ENCODE assay signal across 7 mouse cellular contexts in the genomic region with DNA sequence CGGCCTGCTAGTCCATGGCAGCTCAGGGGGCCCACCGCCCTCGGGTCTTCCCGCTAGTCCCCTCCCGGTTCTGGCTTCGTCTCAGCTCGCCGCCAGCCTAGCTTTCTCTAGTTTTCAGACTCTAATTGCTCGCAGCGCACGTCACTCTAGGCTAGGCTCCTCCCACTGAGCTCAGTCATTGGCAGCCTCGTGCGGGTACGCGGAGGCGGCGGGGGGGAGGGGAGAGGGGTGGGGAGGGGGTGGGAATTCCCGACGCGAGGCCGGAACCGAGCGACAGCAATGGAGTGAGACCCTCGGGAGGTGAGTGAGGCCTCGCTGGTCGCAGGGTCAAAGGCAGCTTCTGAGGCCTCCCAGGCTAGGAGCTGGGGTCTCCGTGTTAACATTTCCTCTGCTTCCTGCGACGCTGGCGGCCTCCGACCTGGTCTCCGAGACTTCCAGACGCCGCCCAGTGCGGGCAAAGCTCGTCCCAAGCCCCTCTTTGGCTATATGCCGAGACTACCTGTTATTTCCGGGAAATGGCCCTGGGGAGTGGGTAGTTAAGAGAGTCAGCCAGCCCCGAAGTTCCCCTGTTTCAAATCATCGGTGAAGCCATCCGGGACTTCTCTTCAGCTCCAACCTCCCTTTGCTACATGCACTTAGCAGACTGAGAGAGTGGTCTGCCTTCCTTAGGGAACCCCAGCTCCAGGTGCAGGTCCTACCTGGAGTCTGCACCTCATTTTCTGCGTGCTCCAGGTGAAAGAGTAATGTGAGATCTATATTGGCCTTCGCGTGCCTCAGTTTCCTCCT. TPM values are rescaled to one million over a fixed set of nuclear protein-coding genes. Genes with fewer than 3 reads are reported as not detected.
DNase-seq lines count a peak whose midpoint lies in the region; ATAC-seq lines count a peak whose summit lies in the region.

Slc39a1 (plus strand) TSS at position 213 of the 786 bp plus-strand sequence.

- under 1% methylated on average over 44 of the region's 44 CpGs for WGBS in embryonic facial prominence, embryonic 10.5 days
- under 1% methylated on average over 38 of the region's 44 CpGs for WGBS in limb, embryonic 10.5 days
- WGBS in midbrain, embryonic 13.5 days = under 1% methylated on average over 44 of the region's 44 CpGs

- DNase-seq in adrenal gland, postnatal 10 days = peak; percentile 94
- peak; percentile 96 for DNase-seq in embryonic facial prominence, embryonic 10.5 days (ENCODE audit: low spot score)
- peak; percentile 96 for DNase-seq in kidney, adult 11 months
- peak; percentile 94 for DNase-seq in limb, embryonic 10.5 days (ENCODE audit: low spot score)
- DNase-seq in spleen, adult 18-20 months = peak; percentile 84 to 86

- peaks cover 30% of the 10 kb centered on the region for H3K4me1 ChIP-seq in embryonic facial prominence, embryonic 10.5 days
- peaks cover 28% of the 10 kb centered on the region for H3K4me1 ChIP-seq in limb, embryonic 10.5 days
- H3K4me1 ChIP-seq in midbrain, embryonic 13.5 days (replicated peaks) = peaks cover 26% of the 10 kb centered on the region

- no peaks in the 10 kb centered on the region for H3K27me3 ChIP-seq in embryonic facial prominence, embryonic 10.5 days (replicated peaks; ENCODE audit: low read depth, poor library complexity, severe bottlenecking)
- no peaks in the 10 kb centered on the region for H3K27me3 ChIP-seq in limb, embryonic 10.5 days (ENCODE audit: low read depth, poor library complexity, severe bottlenecking)
- H3K27me3 ChIP-seq in midbrain, embryonic 13.5 days = no peaks in the 10 kb centered on the region

- peak within 1 kb of the TSS; percentile 86 for H3K4me2 ChIP-seq in midbrain, embryonic 13.5 days (replicated peaks)

- H3K9me3 ChIP-seq in embryonic facial prominence, embryonic 10.5 days = no peaks in the 10 kb centered on the region
- H3K9me3 ChIP-seq in limb, embryonic 10.5 days (replicated peaks) = no peaks in the 10 kb centered on the region
- H3K9me3 ChIP-seq in midbrain, embryonic 13.5 days = no peaks in the 10 kb centered on the region

- H3K9ac ChIP-seq in midbrain, embryonic 13.5 days (replicated peaks) = peak within 1 kb of the TSS; percentile 84

- H3K36me3 ChIP-seq in embryonic facial prominence, embryonic 10.5 days (replicated peaks) = peaks cover 27% of the 10 kb centered on the region
- H3K36me3 ChIP-seq in limb, embryonic 10.5 days = peaks cover 25% of the 10 kb centered on the region
- H3K36me3 ChIP-seq in midbrain, embryonic 13.5 days = peaks cover 14% of the 10 kb centered on the region

- peak within 1 kb of the TSS; percentile 80 for H3K4me3 ChIP-seq in embryonic facial prominence, embryonic 10.5 days
- peak within 1 kb of the TSS; percentile 72 for H3K4me3 ChIP-seq in limb, embryonic 10.5 days
- H3K4me3 ChIP-seq in midbrain, embryonic 13.5 days (replicated peaks) = peak within 1 kb of the TSS; percentile 70

- ATAC-seq in granulocyte monocyte progenitor cell, adult 5-6 weeks (replicated peaks; ENCODE audit: poor library complexity, severe bottlenecking) = peak; percentile 93
- ATAC-seq in midbrain, embryonic 13.5 days = peak; percentile 96

- H3K27ac ChIP-seq in embryonic facial prominence, embryonic 10.5 days (replicated peaks) = peak within 1 kb of the TSS; percentile 93
- peak within 1 kb of the TSS; percentile 93 for H3K27ac ChIP-seq in limb, embryonic 10.5 days
- peak within 1 kb of the TSS; percentile 89 for H3K27ac ChIP-seq in midbrain, embryonic 13.5 days

RNA-seq across cellular contexts. Expression of gene Slc39a1, which starts in this region (rescaled TPM):
- 100 to 1,000 TPM; 114 to 118 TPM for total RNA-seq in adrenal gland, postnatal 10 days (2021)
- polyA plus RNA-seq in embryonic facial prominence, embryonic 10.5 days (2016; fragmentation: Nextera tagmentation; extraction: Ambion mirVana) = 60.9 and 64.2 TPM in 2 replicates
- total RNA-seq in granulocyte monocyte progenitor cell, adult 5-6 weeks (2014; fragmentation: Nextera tagmentation) = 26.6 and 35.3 TPM in 2 replicates
- 36.4 and 36.6 TPM in 2 replicates for total RNA-seq in granulocyte monocyte progenitor cell, adult 5-6 weeks (2017)
- polyA plus RNA-seq in limb, embryonic 10.5 days (2016; fragmentation: Nextera tagmentation; extraction: Ambion mirVana) = 55.6 and 60.1 TPM in 2 replicates
- polyA plus RNA-seq in midbrain, embryonic 13.5 days (2015; fragmentation: Nextera tagmentation; extraction: Ambion mirVana) = 57.0 and 60.9 TPM in 2 replicates

Comparison
In these comparisons a context has a peak if more than half of its experiments do, and no peak if none do; other contexts are left out.
1. Peak in every context shown above with its lines: DNase-seq, ATAC-seq, H3K4me3 ChIP-seq and H3K27ac ChIP-seq.